ENCODE assay signal across 13 mouse cellular contexts in genomic region chr17:45087022-45087421, GRCm38 (mm10).
DNase-seq lines count a peak whose midpoint lies in the region; ATAC-seq lines count a peak whose summit lies in the region.
"Had no signal": no experiment of that assay in that cellular context is flagged by ENCODE, and none has a peak within 500 bp of the region (broad histone marks: within the 10 kb centered on the region; RNA-seq: fewer than 3 reads in every experiment).

No protein-coding gene starts in this region.

- 71% methylated on average over 5 of the region's 5 CpGs for WGBS in kidney, embryonic 15.5 days
- WGBS in embryonic facial prominence, embryonic 14.5 days, result 49% methylated on average over 5 of the region's 5 CpGs
- 87% methylated on average over 5 of the region's 5 CpGs for WGBS in hindbrain, embryonic 11.5 days

- no peak overlapping the region for H3K27ac ChIP-seq in kidney, embryonic 15.5 days
- H3K27ac ChIP-seq in embryonic facial prominence, embryonic 14.5 days (replicated peaks; ENCODE audit: low read depth, low read length), result no peak overlapping the region
- no peak overlapping the region for H3K27ac ChIP-seq in hindbrain, embryonic 11.5 days (ENCODE audit: low read depth, low read length)
- H3K27ac ChIP-seq: forebrain, embryonic 10.5 days; gastrocnemius, adult 2 months; heart, embryonic 10.5 days had no signal

- H3K9me3 ChIP-seq in kidney, embryonic 15.5 days (replicated peaks), result no peaks in the 10 kb centered on the region
- H3K9me3 ChIP-seq in embryonic facial prominence, embryonic 14.5 days (ENCODE audit: control insufficient read depth, low read length), result no peaks in the 10 kb centered on the region
- no peaks in the 10 kb centered on the region for H3K9me3 ChIP-seq in hindbrain, embryonic 11.5 days (ENCODE audit: control insufficient read depth, low read length)
- H3K9me3 ChIP-seq: forebrain, embryonic 10.5 days; heart, embryonic 10.5 days had no signal

- H3K4me2 ChIP-seq in kidney, embryonic 15.5 days, result no peak overlapping the region
- no peak overlapping the region for H3K4me2 ChIP-seq in embryonic facial prominence, embryonic 14.5 days (ENCODE audit: low read depth, low read length)
- no peak overlapping the region for H3K4me2 ChIP-seq in hindbrain, embryonic 11.5 days (replicated peaks; ENCODE audit: low read depth, low read length)

- no peaks in the 10 kb centered on the region for H3K36me3 ChIP-seq in kidney, embryonic 15.5 days
- H3K36me3 ChIP-seq in embryonic facial prominence, embryonic 14.5 days (ENCODE audit: control insufficient read depth, insufficient read depth, low read length), result no peaks in the 10 kb centered on the region
- no peaks in the 10 kb centered on the region for H3K36me3 ChIP-seq in hindbrain, embryonic 11.5 days (ENCODE audit: control insufficient read depth, insufficient read depth, low read length)
- H3K36me3 ChIP-seq: forebrain, embryonic 10.5 days; heart, embryonic 10.5 days had no signal

- no peak for ATAC-seq in kidney, embryonic 15.5 days (replicated peaks; ENCODE audit: low FRiP score)
- peak; percentile 41; the same call in 1 of the 2 replicates for ATAC-seq in embryonic facial prominence, embryonic 14.5 days (ENCODE audit: low read depth)
- no peak for ATAC-seq in hindbrain, embryonic 11.5 days (ENCODE audit: low FRiP score)
- ATAC-seq: intestine, embryonic 16.5 days; liver, postnatal 0 days had no signal

- H3K4me3 ChIP-seq in kidney, embryonic 15.5 days (replicated peaks), result no peak overlapping the region
- no peak overlapping the region for H3K4me3 ChIP-seq in embryonic facial prominence, embryonic 14.5 days (ENCODE audit: low read depth, low read length)
- no peak overlapping the region for H3K4me3 ChIP-seq in hindbrain, embryonic 11.5 days (ENCODE audit: low read depth, low read length)
- H3K4me3 ChIP-seq: forebrain, embryonic 10.5 days; gastrocnemius, adult 2 months; heart, embryonic 10.5 days had no signal

- H3K27me3 ChIP-seq in kidney, embryonic 15.5 days, result no peaks in the 10 kb centered on the region
- no peaks in the 10 kb centered on the region for H3K27me3 ChIP-seq in embryonic facial prominence, embryonic 14.5 days (replicated peaks; ENCODE audit: control insufficient read depth, insufficient read depth, low read length)
- no peaks in the 10 kb centered on the region for H3K27me3 ChIP-seq in hindbrain, embryonic 11.5 days (ENCODE audit: control insufficient read depth, insufficient read depth, low read length)

- H3K9ac ChIP-seq in kidney, embryonic 15.5 days, result no peak overlapping the region
- H3K9ac ChIP-seq in embryonic facial prominence, embryonic 14.5 days (ENCODE audit: low read depth, low read length), result no peak overlapping the region
- H3K9ac ChIP-seq in hindbrain, embryonic 11.5 days (ENCODE audit: low read depth, low read length), result no peak overlapping the region
- H3K9ac ChIP-seq: liver, postnatal 0 days had no signal

- peak; percentile 34 for DNase-seq in kidney, adult 18-20 months
- peak; percentile 90 for DNase-seq in NIH3T3 (ENCODE audit: low read depth)
- DNase-seq in embryonic facial prominence, embryonic 14.5 days (ENCODE audit: low spot score), result peak; percentile 81
- peak; percentile 2 for DNase-seq in retina, postnatal 7 days (ENCODE audit: low read depth, low spot score)
- no peak for DNase-seq in hindbrain, embryonic 11.5 days (ENCODE audit: low spot score)
- no peak for DNase-seq in embryo, embryonic 10 days (ENCODE audit: low spot score)
- DNase-seq: adrenal gland, postnatal 25 days; gastrocnemius, adult 2 months; liver, postnatal 0 days had no signal

- peaks cover 6% of the 10 kb centered on the region for H3K4me1 ChIP-seq in kidney, embryonic 15.5 days
- H3K4me1 ChIP-seq in embryonic facial prominence, embryonic 14.5 days (ENCODE audit: control insufficient read depth, insufficient read depth, low read length), result peaks cover 14% of the 10 kb centered on the region; the same call in 1 of the 2 replicates
- H3K4me1 ChIP-seq in hindbrain, embryonic 11.5 days (replicated peaks; ENCODE audit: control insufficient read depth, insufficient read depth, low read length), result no peaks in the 10 kb centered on the region
- H3K4me1 ChIP-seq: forebrain, embryonic 10.5 days; heart, embryonic 10.5 days had no signal

Comparison
In these comparisons a context has a peak if more than half of its experiments do, and no peak if none do; other contexts are left out.
1. DNase-seq: peak in kidney, adult 18-20 months (single experiment), NIH3T3 (single experiment), embryonic facial prominence, embryonic 14.5 days (single experiment) and retina, postnatal 7 days (single experiment); none in hindbrain, embryonic 11.5 days (single experiment) and embryo, embryonic 10 days (single experiment).